Mouse (Mus musculus) forebrain, embryonic 12.5 days (tissue): Measurements from ENCODE around the gene Gm20521. TPM values are rescaled to one million over a fixed set of nuclear protein-coding genes. Genes with fewer than 3 reads are reported as not detected.

Experiments used
- ATAC-seq: fragments of 200-750 bp; cut with Nextera tagmentation; 2 replicates; pipeline ENCODE4 v1.8.0; 2017; ENCODE audit warnings: moderate TSS enrichment; ENCODE audit not compliant: low FRiP score
- H3K27ac ChIP-seq: fragments of 300-500 bp; sonication (generic); 2 replicates; pipeline ENCODE4 v1.5.1; 2016; ENCODE audit warnings: mild to moderate bottlenecking
- H3K27me3 ChIP-seq: fragments of 300-500 bp; sonication (generic); 2 replicates; pipeline ENCODE4 v1.6.1; 2016; ENCODE audit warnings: mild to moderate bottlenecking
- H3K36me3 ChIP-seq: fragments of 300-500 bp; sonication (generic); replicated peaks from 2 replicates; pipeline ENCODE4 v1.6.1; 2016; ENCODE audit warnings: mild to moderate bottlenecking
- H3K4me1 ChIP-seq: fragments of 300-500 bp; sonication (generic); 2 replicates; pipeline ENCODE4 v1.6.1; 2016
- H3K4me2 ChIP-seq: fragments of 300-500 bp; sonication (generic); 2 replicates; pipeline ENCODE4 v1.6.1; 2016; ENCODE audit warnings: mild to moderate bottlenecking, moderate library complexity
- H3K4me3 ChIP-seq: fragments of 300-500 bp; sonication (generic); replicated peaks from 2 replicates; pipeline ENCODE4 v1.5.1; 2016; ENCODE audit warnings: mild to moderate bottlenecking
- H3K9ac ChIP-seq: fragments of 300-500 bp; sonication (generic); 2 replicates; pipeline ENCODE4 v1.6.1; 2016; ENCODE audit warnings: mild to moderate bottlenecking
- H3K9me3 ChIP-seq: fragments of 300-500 bp; sonication (generic); 2 replicates; pipeline ENCODE4 v1.6.1; 2016
- WGBS: fragments of 180-500 bp; shearing (Covaris S2); methylation state at CpG from one replicate; pipeline ENCODE4 v1.1.7; 2016; 5-methylcytosine and 5-hydroxymethylcytosine counted together
- polyA plus RNA-seq: library from polyadenylated mRNA; unstranded; fragments of >200 nt; fragmentation: Nextera tagmentation; extraction: Ambion mirVana; gene quantifications from 2 replicates; pipeline ENCODE4 v1.2.1, GENCODE M21; 2016

Gene Gm20521
- polyA plus RNA-seq = 0.27 TPM in 1 of 2 replicates, not detected in the other

DNA sequence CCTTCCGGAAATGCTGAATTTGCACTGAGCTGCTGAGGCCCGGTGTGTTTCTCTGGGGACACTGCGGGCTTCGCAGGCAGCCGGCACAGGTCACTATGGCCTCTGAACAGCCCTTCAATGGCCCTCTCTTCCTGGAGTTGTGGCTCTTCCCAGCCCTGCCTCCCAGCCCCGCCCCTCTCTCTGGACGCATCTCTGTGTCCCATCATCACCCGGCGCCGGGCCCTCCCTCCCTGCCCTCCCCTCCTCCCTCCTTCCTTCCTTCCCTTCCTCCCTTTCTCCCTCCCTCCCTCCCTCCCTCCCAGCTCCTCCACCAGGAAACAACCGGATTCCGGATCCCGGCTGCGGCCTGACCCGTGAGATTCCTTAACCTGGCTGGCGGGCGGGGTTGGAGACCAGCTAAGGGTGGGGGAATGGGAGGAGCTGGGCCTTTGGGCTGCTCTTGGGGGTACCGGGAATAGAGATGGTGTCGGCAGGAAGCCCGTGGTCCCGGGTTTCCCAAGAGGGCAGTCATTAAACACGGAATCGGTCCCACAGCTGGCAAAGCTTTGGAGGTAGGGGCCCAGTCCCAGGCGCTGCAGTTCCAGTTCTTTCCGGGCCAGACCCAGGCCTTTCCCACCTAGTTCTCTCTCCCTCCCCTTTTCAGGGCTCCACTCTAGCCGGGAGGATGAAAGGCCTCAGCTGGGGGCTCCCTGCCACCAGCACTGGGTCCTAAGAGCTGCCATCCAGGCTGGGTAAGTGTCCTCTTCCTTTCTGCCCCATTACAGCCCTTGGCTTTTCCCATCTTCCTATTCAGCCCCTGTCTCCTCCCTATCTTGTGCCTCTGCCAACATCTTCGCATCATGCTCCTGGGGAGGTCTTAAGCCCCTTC is at the start of gene Gm20521, which contains the start of gene Bcl2l2:
Gene Gm20521, plus strand, starts transcription at position 288 of the 868 bp plus-strand sequence.
Gene Bcl2l2, plus strand, starts transcription at position 224 of the 868 bp plus-strand sequence.
- Histone ChIP-seq H3K36me3 (0 out of 2 replicates have a peak, but pooled peaks cover 5% of the 10 kb centered on the region), H3K27me3 (peaks cover 2% of the 10 kb centered on the region; the same call in 1 of the 2 replicates), H3K4me3 (peak within 1 kb of the TSS; percentile 65), H3K4me2 (peak within 1 kb of the TSS; percentile 85), H3K4me1 (peaks cover 27% of the 10 kb centered on the region), H3K9ac (peak within 1 kb of the TSS; percentile 76), H3K9me3 (no peaks in the 10 kb centered on the region), H3K27ac (peak within 1 kb of the TSS; percentile 90)
- 0% methylated on average over 27 of the region's 27 CpGs for WGBS
- peak; percentile 92 for ATAC-seq

DNA sequence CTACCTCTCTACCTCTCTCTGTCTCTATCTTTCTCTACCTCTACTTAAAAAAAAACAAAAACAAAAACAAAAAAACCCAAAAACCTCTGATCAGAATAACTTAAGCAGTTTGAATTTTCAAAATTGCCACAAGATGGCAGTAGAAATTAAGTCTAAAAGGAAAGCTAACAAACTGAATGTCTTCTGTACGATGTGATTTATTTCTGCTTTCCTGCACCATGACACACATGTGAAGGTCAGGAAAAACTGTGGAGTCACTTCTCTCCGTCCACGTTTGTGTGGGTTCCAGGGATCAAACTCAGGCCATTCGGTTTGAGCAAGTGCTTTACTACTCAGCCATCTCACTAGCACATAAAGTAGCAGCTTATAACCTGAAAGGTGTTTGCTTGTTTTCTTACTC is 39.8 kb upstream of the Gm20521 start:
- Histone ChIP-seq H3K9me3 (no peaks in the 10 kb centered on the region), H3K4me3 (no peak overlapping the region), H3K4me2 (no peak overlapping the region), H3K36me3 (no peaks in the 10 kb centered on the region), H3K27me3 (no peaks in the 10 kb centered on the region), H3K4me1 (no peaks in the 10 kb centered on the region), H3K9ac (no peak overlapping the region), H3K27ac (no peak overlapping the region)
- 5% methylated on average over 4 of the region's 4 CpGs for WGBS
- ATAC-seq = no peak

DNA sequence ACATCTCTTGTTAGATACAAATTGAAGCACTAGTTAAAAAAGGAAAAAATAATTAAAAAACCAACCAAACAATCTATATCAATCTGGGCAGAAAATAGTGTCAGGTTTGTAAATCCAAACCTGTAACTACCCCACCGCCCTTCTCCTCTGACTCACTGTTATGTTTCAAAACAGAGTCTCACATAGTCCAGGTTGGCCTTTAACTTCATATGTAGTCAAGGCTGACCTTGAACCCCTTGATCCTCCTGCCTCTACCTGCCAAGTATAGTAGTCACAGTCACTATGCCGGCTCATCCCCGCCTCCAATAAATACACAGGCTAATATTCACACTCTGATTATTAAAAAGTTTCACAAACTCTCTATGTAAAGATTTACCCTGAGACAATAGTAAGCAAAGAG is 27.5 kb upstream of the Gm20521 start:
- H3K4me2 ChIP-seq = no peak overlapping the region
- no peaks in the 10 kb centered on the region for H3K9me3 ChIP-seq
- peaks cover 28% of the 10 kb centered on the region for H3K36me3 ChIP-seq
- no peaks in the 10 kb centered on the region for H3K4me1 ChIP-seq
- 92% methylated on average over 3 of the region's 3 CpGs for WGBS
- no peak overlapping the region for H3K9ac ChIP-seq
- H3K27ac ChIP-seq = no peak overlapping the region
- no peak overlapping the region for H3K4me3 ChIP-seq
- H3K27me3 ChIP-seq = no peaks in the 10 kb centered on the region
- ATAC-seq = no peak

DNA sequence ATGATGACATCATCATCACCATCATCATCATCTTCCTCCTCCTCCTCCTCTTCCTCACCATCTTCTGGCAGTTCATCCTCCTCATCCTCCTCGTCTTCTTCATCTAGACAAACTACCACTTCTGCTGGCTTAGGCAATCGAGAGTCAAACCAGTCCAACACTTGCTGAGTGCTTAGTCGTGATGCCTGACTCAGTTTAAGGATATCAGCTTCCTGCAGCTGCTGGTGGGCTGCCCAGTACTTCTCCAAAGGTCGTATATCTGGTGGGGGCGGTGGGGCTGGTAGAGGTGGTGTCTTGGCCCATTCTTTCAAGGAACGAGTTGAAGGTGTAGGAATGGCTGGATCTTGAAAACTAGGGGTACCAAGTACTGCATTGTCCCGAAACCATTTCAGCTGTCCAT is 26.5 kb upstream of the Gm20521 start:
- H3K27ac ChIP-seq = no peak overlapping the region
- H3K36me3 ChIP-seq = peaks cover 28% of the 10 kb centered on the region

DNA sequence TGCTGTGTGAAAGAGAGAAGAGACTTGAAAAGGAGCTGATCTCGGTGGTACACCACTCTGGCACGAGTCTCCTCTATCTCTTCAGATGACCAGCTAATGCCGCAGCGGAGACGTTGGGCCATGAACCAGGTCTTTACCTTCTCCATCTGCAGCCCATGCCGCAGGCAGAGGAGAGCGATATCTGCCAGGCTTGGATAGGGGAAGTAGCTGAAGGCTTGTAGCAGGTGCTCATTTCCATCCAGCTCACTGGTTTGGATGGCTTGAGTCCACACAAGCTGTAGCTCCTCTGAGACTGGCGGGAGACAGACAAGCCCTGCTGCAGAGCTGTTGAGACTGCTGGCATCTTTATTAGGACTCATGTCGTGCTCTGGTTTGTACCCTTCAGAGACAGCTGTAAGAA is 25.4 kb upstream of the Gm20521 start:
- WGBS = 91% methylated on average over 9 of the region's 9 CpGs
- Histone ChIP-seq H3K36me3 (peaks cover 28% of the 10 kb centered on the region), H3K4me1 (no peaks in the 10 kb centered on the region), H3K27ac (no peak overlapping the region), H3K9me3 (no peaks in the 10 kb centered on the region), H3K4me3 (no peak overlapping the region), H3K4me2 (no peak overlapping the region), H3K9ac (no peak overlapping the region), H3K27me3 (no peaks in the 10 kb centered on the region)
- ATAC-seq = no peak

More for the DNA sequence above, 26.5 kb upstream of the Gm20521 start:
- 90% methylated on average over 7 of the region's 7 CpGs for WGBS
- no peaks in the 10 kb centered on the region for H3K4me1 ChIP-seq
- ATAC-seq = no peak
- no peak overlapping the region for H3K4me2 ChIP-seq
- no peak overlapping the region for H3K4me3 ChIP-seq
- no peak overlapping the region for H3K9ac ChIP-seq
- no peaks in the 10 kb centered on the region for H3K27me3 ChIP-seq
- no peaks in the 10 kb centered on the region for H3K9me3 ChIP-seq

DNA sequence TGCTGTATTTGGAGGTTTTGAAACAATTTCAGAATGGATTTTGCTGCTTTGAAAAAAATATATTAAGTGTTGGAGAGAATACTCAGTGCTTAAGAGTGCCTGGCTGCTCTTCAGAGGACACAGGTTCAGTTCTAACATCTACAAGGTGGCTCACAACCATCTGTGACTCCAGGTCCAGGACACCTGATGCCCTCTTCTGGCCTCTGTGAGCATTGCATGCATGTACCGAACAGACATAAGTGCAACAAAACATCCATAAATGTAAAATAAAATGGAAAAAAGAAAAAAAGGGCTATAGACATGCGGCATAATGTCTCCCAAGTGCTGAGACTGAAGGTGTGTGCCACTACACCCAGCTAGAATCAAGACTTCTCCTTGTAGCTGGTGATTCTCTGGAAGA is 22.7 kb upstream of the Gm20521 start:
- Histone ChIP-seq H3K4me3 (no peak overlapping the region), H3K9ac (no peak overlapping the region), H3K9me3 (no peaks in the 10 kb centered on the region), H3K4me1 (peaks cover 4% of the 10 kb centered on the region), H3K4me2 (no peak overlapping the region), H3K27ac (no peak overlapping the region), H3K36me3 (peaks cover 22% of the 10 kb centered on the region), H3K27me3 (no peaks in the 10 kb centered on the region)
- no peak for ATAC-seq
- WGBS = 44% methylated on average over 2 of the region's 2 CpGs

DNA sequence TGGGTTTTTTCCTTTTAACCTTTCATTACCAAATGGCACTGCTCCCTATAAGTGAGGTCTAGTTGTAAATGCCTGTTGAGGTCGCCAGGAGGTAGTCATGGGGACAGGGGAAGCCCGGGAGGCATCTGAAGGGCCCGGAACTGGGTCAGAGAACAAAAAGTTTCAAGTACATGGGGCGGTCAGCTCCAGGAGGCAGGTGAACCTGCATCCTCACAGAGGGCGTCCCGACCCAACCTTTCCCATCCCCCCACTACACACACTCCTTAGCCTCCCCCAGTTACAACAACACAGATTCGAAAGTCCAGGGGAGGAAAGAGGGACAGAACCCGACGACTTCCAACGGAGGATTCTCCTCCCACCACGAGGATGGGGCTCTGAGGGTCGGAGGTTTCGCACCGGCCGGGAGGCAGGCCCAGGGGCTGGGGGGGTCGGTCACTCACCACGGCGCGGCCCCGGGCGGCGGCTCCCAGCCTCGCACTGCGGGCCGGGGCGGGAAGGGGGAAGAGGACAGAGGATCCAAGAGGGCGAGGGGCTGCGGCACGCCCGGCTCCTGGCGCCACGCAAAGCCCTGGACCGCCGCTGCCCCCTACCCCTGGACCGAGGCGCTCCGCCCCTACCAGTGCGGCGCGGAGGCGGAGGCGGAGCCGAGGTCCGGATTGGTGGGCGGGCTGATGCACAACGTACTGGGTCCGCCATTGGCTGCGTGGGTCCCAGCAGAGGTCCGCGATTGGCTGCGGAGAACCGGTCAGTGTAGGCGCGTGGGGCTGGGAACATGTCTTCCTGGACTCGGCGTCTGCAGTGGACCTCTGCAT is 19.5 kb upstream of the Gm20521 start:
- H3K9ac ChIP-seq = peak overlapping the region; percentile 95
- under 1% methylated on average over 51 of the region's 56 CpGs for WGBS
- peak; percentile 100 for ATAC-seq
- H3K4me3 ChIP-seq = peak overlapping the region; percentile 93
- no peaks in the 10 kb centered on the region for H3K36me3 ChIP-seq
- H3K27ac ChIP-seq = peak overlapping the region; percentile 78
- H3K4me2 ChIP-seq = peak overlapping the region; percentile 73
- no peaks in the 10 kb centered on the region for H3K9me3 ChIP-seq
- H3K27me3 ChIP-seq = no peaks in the 10 kb centered on the region
- H3K4me1 ChIP-seq = peaks cover 4% of the 10 kb centered on the region

DNA sequence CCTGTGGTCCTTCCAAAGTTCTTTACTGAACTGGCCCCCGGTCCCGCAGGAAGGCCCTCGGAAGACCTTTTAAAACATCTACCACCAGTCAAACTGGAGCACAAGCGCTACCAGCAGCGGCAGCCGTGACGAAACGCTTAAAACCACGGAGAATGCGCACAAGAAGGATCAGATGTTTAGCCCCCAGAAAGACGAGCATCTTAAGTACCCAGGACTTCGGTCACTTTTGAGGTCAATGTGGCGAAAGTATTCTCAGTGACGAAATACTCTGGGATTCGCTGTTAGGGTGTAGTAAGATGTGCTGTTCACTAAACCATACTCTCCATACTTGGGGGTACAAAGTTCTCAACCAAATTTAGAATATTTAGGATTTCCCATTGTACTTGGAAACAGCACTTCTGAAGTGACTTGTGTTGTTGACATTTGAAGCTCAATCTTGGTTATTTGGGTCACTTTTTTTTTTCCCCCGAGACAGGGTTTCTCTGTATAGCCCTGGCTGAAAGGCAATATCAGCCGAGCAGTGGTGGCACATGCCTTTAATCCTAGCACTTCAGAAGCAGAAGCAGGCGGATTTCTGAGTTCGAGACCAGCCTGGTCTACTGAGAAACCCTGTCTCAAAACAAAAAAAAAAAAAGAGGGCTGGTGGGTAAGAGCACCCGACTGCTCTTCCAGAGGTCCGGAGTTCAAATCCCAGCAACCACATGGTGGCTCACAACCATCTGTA is 18.8 kb upstream of the Gm20521 start:
- peaks cover 4% of the 10 kb centered on the region for H3K4me1 ChIP-seq
- H3K9me3 ChIP-seq = no peaks in the 10 kb centered on the region
- peak overlapping the region; percentile 93 for H3K4me3 ChIP-seq
- WGBS = 19% methylated on average over 21 of the region's 21 CpGs
- H3K9ac ChIP-seq = peak overlapping the region; percentile 95
- H3K36me3 ChIP-seq = no peaks in the 10 kb centered on the region
- peak overlapping the region; percentile 73 for H3K4me2 ChIP-seq
- peak; percentile 21; the same call in 1 of the 2 replicates for ATAC-seq
- no peaks in the 10 kb centered on the region for H3K27me3 ChIP-seq
- H3K27ac ChIP-seq = peak overlapping the region; percentile 75

DNA sequence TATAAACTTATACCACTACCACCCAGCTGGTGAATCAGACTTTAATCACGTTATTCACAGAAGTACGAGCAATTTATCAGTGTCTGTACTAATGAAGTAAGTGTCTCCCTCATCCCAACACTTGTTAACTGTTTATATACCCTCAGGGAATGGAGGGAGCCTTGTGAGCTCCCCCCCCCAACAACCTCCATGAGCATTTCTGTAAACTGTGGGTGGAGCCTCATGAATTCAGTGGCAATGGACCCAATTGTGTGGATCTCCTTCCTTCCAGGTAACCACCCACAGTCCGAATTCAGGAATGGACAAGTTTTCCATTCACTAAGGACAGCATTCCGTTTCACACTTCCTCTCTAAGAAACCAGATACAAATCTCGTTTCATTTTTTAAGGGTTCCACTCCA is 17.6 kb upstream of the Gm20521 start:
- H3K27me3 ChIP-seq = no peaks in the 10 kb centered on the region
- no peak overlapping the region for H3K27ac ChIP-seq
- H3K9me3 ChIP-seq = no peaks in the 10 kb centered on the region
- H3K4me2 ChIP-seq = no peak overlapping the region
- no peak overlapping the region for H3K4me3 ChIP-seq
- peaks cover 4% of the 10 kb centered on the region for H3K4me1 ChIP-seq
- WGBS = 84% methylated on average over 5 of the region's 5 CpGs
- H3K36me3 ChIP-seq = no peaks in the 10 kb centered on the region
- H3K9ac ChIP-seq = no peak overlapping the region
- no peak for ATAC-seq

DNA sequence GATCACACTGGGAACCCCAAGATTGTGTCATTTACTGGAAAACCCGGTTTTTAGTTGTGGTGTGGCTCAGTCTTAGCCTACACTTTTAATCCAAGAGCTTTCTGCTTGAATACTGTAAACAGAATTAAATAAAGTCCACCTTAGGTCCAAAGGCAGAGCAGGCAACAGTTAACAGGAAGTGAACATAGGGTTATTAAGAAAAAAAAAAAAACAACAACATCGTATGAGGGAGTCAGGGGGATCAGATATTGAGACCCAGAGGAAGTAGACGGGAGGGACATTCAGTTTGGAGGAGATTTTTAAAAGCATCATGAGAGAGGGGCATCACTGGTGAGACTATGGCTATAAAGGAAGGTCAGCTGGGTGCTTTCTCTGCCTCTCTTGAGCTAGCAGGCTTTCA is 17.0 kb upstream of the Gm20521 start:
- Histone ChIP-seq H3K27me3 (no peaks in the 10 kb centered on the region), H3K4me1 (peaks cover 4% of the 10 kb centered on the region), H3K4me2 (no peak overlapping the region), H3K9me3 (no peaks in the 10 kb centered on the region), H3K4me3 (no peak overlapping the region), H3K27ac (no peak overlapping the region), H3K9ac (no peak overlapping the region), H3K36me3 (no peaks in the 10 kb centered on the region)
- 48% methylated on average over 3 of the region's 3 CpGs for WGBS
- ATAC-seq = no peak

DNA sequence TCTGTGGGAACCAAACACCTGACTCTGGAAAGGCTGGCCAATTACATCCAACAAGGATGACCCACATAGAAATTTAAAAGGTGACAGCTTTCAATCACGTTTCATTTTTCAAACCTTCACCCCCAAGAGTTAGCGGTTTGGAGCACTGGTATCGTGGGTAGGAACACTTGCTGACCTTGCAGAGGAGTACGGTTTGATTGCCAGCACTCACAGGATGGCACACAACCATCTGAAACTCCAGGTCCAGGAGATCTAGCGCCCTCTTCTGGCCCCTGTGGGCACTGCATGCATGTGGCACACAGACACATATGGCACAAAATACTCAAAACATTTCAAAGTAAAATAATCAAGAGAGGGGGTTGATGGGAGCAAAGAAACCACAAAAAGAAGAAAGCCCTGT is 16.3 kb upstream of the Gm20521 start:
- no peaks in the 10 kb centered on the region for H3K9me3 ChIP-seq
- no peak overlapping the region for H3K4me2 ChIP-seq
- WGBS = 58% methylated on average over 5 of the region's 5 CpGs
- H3K27me3 ChIP-seq = no peaks in the 10 kb centered on the region
- no peak for ATAC-seq
- peaks cover 4% of the 10 kb centered on the region for H3K4me1 ChIP-seq
- no peak overlapping the region for H3K4me3 ChIP-seq
- H3K9ac ChIP-seq = no peak overlapping the region
- no peak overlapping the region for H3K27ac ChIP-seq
- H3K36me3 ChIP-seq = no peaks in the 10 kb centered on the region

DNA sequence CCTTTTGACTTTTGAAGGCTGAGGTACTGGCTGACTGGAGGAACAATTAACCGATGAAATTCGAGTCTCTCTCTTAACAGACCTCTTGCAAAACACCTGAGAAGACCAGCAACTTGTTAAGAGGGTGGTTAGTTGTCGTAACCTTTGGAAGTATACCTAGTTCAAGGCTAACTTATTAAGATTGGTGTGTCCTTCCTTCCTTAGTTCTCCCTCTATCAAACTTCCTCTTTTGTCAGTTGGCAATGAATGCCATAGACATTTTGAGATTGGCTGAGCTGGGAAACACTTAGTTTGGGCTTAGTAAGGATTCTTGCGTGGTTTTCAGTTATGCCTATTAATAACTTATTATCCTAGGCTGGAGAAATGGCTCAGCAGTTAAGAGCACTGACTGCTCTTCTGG is 15.2 kb upstream of the Gm20521 start:
- Histone ChIP-seq H3K27me3 (no peaks in the 10 kb centered on the region), H3K4me2 (no peak overlapping the region), H3K4me3 (no peak overlapping the region), H3K9me3 (no peaks in the 10 kb centered on the region), H3K9ac (no peak overlapping the region), H3K36me3 (no peaks in the 10 kb centered on the region), H3K4me1 (peaks cover 4% of the 10 kb centered on the region), H3K27ac (no peak overlapping the region)
- no peak for ATAC-seq
- 89% methylated on average over 4 of the region's 4 CpGs for WGBS
